Mouse (Mus musculus): Measurements from ENCODE around the gene Sart3. TPM values are rescaled to one million over a fixed set of nuclear protein-coding genes. Genes with fewer than 3 reads are reported as not detected.

Sart3 gene
- polyA plus RNA-seq, 1 experiment: 10.7 TPM

DNA sequence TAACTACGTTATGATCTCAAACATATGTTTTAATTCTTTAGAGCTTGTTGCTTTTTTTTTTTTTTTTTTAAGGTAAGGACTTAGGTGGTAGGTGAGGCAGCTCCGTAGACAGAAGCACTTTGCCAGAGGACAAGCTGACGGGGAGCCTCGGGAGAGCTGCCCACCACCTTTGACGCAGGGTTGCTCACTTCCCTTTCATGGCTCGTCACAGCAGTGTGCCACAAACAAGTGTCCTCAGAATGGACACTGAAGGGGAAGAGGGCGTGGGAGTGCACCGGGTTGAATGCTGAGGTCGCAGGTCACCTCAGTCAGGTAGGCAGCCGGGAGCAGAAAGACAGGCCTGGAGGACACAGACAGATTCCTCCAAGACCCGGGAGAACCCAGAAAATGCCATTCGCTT lies 46.9 kb downstream of the Sart3 start:
- Histone ChIP-seq H3K4me3 (ENCODE audit: low read depth, low read length) (no peak overlapping the region), H3K36me3 (ENCODE audit: control insufficient read depth, insufficient read depth, low read length) (no peaks in the 10 kb centered on the region), H3K27me3 (ENCODE audit: control insufficient read depth, insufficient read depth, low read length) (peaks cover 3% of the 10 kb centered on the region; the same call in 1 of the 2 replicates), H3K27ac (ENCODE audit: insufficient read depth, low read depth, low read length) (no peak overlapping the region), H3K4me1 (ENCODE audit: control insufficient read depth, insufficient read depth, insufficient read length, low read length) (no peaks in the 10 kb centered on the region)
- 66% methylated on average over 12 of the region's 12 CpGs for WGBS
- no peak for TF ChIP-seq POLR2A (IDR thresholded peaks at IDR 0.05; ENCODE audit: low read depth, low read length)
- TF ChIP-seq CTCF (IDR thresholded peaks at IDR 0.05; ENCODE audit: extremely low read depth, insufficient read length, insufficient replicate concordance, low read depth, low read length): no peak

DNA sequence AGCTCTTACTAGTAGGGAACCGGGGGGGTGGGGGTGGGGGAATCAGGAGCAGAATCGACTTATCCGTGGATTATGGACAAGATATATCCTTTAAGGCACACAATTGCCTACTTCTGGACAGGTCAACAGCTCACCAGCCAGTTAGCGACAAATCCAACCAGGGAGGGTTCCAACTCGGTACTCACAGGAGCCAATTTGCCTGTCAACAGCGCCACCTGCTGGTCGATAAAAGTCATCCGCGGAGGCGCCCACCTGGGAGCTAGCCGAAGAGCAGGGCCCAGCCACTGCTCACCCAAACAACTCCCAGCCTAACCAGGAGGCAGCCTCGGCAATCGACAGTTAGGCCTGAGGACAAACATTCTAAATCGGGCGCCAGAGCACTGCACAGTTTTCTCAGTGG lies 47.9 kb downstream of the Sart3 start, which contains the start of gene 1700069L16Rik:
TSS of gene 1700069L16Rik (minus strand) at position 327 of the 400 bp plus-strand sequence.
- no peak within 1 kb of the TSS for H3K4me3 ChIP-seq (ENCODE audit: low read depth, low read length)
- WGBS: 5% methylated on average over 15 of the region's 15 CpGs
- no peak within 1 kb of the TSS for H3K27ac ChIP-seq (ENCODE audit: insufficient read depth, low read depth, low read length)
- H3K4me1 ChIP-seq (ENCODE audit: control insufficient read depth, insufficient read depth, insufficient read length, low read length): no peaks in the 10 kb centered on the region
- no peak for TF ChIP-seq POLR2A (IDR thresholded peaks at IDR 0.05; ENCODE audit: low read depth, low read length)
- TF ChIP-seq CTCF (IDR thresholded peaks at IDR 0.05; ENCODE audit: extremely low read depth, insufficient read length, insufficient replicate concordance, low read depth, low read length): peak; percentile 88
- no peaks in the 10 kb centered on the region for H3K36me3 ChIP-seq (ENCODE audit: control insufficient read depth, insufficient read depth, low read length)
- peaks cover 3% of the 10 kb centered on the region; the same call in 1 of the 2 replicates for H3K27me3 ChIP-seq (ENCODE audit: control insufficient read depth, insufficient read depth, low read length)

DNA sequence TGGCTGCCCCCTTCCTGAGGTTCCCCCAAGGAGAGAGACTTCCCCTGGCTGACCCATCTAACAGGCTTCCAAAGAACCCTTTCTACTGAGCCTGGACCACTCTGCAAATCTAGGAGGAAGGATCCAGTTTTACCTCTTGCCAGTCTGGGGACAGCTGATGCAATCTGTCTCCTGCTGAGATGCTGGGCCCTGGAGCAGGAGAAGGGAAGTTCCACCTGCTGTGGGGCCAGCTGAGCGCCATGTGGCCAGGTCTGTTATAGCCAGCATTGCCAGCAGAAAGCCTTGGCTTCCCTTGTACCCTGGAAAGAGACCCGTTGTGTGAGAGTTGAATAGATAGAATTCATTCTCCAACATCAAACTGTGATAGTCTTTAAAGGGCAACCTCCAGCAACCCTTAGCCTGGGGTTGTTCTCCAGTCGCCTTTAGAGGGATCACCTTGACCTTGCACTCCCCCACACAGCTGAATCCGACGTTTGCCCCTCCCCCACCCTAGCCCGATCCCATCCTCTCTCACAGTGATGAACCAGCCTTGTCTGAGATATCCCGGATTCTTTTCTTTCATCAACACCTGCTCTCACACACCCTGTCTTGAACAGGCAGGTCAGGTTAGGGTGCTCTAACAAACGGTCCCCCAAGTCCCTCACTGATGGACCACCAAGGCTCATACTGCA lies 48.6 kb downstream of the Sart3 start:
- Histone ChIP-seq H3K4me3 (ENCODE audit: low read depth, low read length) (no peak overlapping the region), H3K4me1 (ENCODE audit: control insufficient read depth, insufficient read depth, insufficient read length, low read length) (no peaks in the 10 kb centered on the region), H3K27me3 (ENCODE audit: control insufficient read depth, insufficient read depth, low read length) (peaks cover 3% of the 10 kb centered on the region; the same call in 1 of the 2 replicates), H3K27ac (ENCODE audit: insufficient read depth, low read depth, low read length) (no peak overlapping the region), H3K36me3 (ENCODE audit: control insufficient read depth, insufficient read depth, low read length) (no peaks in the 10 kb centered on the region)
- 36% methylated on average over 8 of the region's 8 CpGs for WGBS
- TF ChIP-seq POLR2A (IDR thresholded peaks at IDR 0.05; ENCODE audit: low read depth, low read length): no peak
- TF ChIP-seq CTCF (IDR thresholded peaks at IDR 0.05; ENCODE audit: extremely low read depth, insufficient read length, insufficient replicate concordance, low read depth, low read length): no peak

DNA sequence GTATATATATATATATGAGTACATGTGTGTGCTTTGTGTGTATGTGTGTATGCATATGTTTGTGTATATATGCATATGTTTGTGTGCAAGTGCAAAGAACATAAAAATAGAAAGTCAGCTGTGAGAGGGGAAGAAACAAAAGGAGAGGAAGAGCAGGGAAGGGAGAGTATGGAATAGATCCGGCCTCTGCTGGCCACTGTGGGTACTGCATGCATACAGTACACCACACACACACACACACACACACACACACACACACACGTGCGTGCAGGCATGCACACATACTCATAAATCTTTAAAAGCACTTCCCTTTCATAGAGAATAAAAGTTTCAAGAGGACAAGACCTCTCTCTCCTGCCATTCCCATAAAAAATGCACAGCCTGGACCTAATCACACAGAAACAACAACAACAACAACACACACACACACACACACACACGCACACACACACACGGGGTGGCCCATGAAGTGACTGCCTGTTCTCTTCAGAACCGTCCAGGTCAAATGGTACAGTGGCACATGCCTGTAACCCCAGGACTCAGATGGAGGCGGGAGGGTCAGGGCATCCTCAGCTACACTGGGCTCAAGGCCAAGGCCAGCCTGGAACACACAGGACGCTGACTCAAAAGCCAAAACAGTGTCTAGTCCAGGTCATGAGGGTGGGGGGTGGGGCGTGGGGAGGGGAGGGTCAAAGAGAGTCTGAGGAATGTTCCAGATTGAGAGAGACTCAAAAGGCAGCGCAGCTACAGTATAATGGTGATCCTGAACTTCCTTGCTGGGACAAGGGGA lies 49.9 kb downstream of the Sart3 start:
- Histone ChIP-seq H3K27me3 (ENCODE audit: control insufficient read depth, insufficient read depth, low read length) (peaks cover 3% of the 10 kb centered on the region; the same call in 1 of the 2 replicates), H3K36me3 (ENCODE audit: control insufficient read depth, insufficient read depth, low read length) (no peaks in the 10 kb centered on the region), H3K27ac (ENCODE audit: insufficient read depth, low read depth, low read length) (no peak overlapping the region), H3K4me3 (ENCODE audit: low read depth, low read length) (no peak overlapping the region), H3K4me1 (ENCODE audit: control insufficient read depth, insufficient read depth, insufficient read length, low read length) (no peaks in the 10 kb centered on the region)
- 82% methylated on average over 10 of the region's 10 CpGs for whole genome bisulfite sequencing
- no peak for TF ChIP-seq POLR2A (IDR thresholded peaks at IDR 0.05; ENCODE audit: low read depth, low read length)
- TF ChIP-seq CTCF (IDR thresholded peaks at IDR 0.05; ENCODE audit: extremely low read depth, insufficient read length, insufficient replicate concordance, low read depth, low read length): no peak

DNA sequence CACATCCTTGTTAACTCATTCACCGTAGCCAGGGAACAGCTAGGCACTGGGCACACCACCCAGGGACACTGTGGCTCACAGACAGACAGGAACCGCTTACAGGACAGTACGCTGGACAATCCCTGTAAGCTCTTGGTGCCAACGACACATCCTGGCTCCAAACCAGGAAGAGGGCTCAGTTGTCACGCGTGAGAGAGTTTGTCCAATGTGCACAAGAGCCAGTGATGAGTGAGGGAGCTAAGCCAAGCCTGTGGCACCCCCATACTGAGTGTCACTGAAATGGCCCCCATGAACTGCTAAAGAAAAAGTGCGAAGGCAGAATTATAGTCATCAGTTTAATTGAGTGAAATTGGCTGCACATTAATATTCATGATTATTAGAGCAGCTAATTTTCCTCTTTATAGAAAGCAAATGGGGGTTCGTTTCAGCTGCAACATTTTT lies 53.1 kb downstream of the Sart3 start:
- H3K4me3 ChIP-seq (ENCODE audit: low read depth, low read length): no peak overlapping the region
- TF ChIP-seq CTCF (IDR thresholded peaks at IDR 0.05; ENCODE audit: extremely low read depth, insufficient read length, insufficient replicate concordance, low read depth, low read length): no peak
- no peak for TF ChIP-seq POLR2A (IDR thresholded peaks at IDR 0.05; ENCODE audit: low read depth, low read length)
- WGBS: 84% methylated on average over 8 of the region's 8 CpGs
- H3K27me3 ChIP-seq (ENCODE audit: control insufficient read depth, insufficient read depth, low read length): peaks cover 3% of the 10 kb centered on the region; the same call in 1 of the 2 replicates
- H3K4me1 ChIP-seq (ENCODE audit: control insufficient read depth, insufficient read depth, insufficient read length, low read length): no peaks in the 10 kb centered on the region
- no peaks in the 10 kb centered on the region for H3K36me3 ChIP-seq (ENCODE audit: control insufficient read depth, insufficient read depth, low read length)
- H3K27ac ChIP-seq (ENCODE audit: insufficient read depth, low read depth, low read length): no peak overlapping the region

DNA sequence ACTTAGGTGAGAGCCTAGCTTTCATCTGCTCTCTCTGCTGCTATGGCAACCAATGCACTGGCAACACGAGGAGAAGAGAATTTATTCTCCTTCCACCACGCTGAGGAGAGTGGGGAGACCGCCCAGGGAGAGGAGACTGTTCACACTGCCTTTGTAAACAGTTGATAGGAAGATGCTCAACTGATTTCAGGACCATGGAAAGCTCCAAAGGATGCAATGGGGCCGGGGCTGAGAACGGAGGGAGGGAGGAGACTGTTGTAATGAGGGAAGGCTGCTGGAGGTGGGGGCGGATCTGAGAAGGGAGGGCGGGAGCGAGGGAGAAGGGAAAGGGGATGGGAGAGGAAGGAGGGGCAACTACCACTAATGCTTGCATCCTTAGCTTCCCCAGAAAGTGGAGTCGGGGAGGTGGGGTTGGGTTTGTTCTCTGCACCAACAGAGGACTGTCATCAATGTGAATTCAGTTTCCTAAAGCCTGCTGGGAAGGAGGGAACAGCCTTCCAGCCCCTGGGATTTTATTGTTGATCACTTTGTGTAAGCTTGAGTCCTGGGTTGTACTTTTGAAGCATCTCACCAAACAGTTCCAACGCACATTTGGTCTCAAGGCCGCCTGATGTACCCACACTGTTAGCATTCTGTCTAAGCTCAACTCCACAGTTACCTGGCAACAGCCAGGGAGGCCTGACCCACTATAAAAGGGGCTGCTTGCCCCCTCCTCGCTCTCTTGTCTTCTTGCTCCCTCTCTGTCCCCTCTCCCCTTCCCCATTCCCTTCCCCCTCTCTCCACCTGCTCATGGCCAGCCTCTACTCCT lies 55.5 kb downstream of the Sart3 start:
- WGBS: 7% methylated on average over 12 of the region's 12 CpGs
- H3K27me3 ChIP-seq (ENCODE audit: control insufficient read depth, insufficient read depth, low read length): no peaks in the 10 kb centered on the region
- no peaks in the 10 kb centered on the region for H3K4me1 ChIP-seq (ENCODE audit: control insufficient read depth, insufficient read depth, insufficient read length, low read length)
- no peak for TF ChIP-seq POLR2A (IDR thresholded peaks at IDR 0.05; ENCODE audit: low read depth, low read length)
- TF ChIP-seq CTCF (IDR thresholded peaks at IDR 0.05; ENCODE audit: extremely low read depth, insufficient read length, insufficient replicate concordance, low read depth, low read length): no peak
- no peak overlapping the region for H3K4me3 ChIP-seq (ENCODE audit: low read depth, low read length)
- no peak overlapping the region for H3K27ac ChIP-seq (ENCODE audit: insufficient read depth, low read depth, low read length)
- H3K36me3 ChIP-seq (ENCODE audit: control insufficient read depth, insufficient read depth, low read length): no peaks in the 10 kb centered on the region

Measured in small intestine, adult 2 months (tissue).